Mouse (Mus musculus) stomach, embryonic 14.5 days (tissue): ENCODE measurements at regions not wholly inside any gene's neighbourhood (a gene's known extent, or its start where the extent isn't known, plus 50 kb on each side); places are given as distances from the start of the nearest gene placed in this dataset.

ENCODE experiments used
- ATAC-seq: fragments of 200-750 bp; cut with Nextera tagmentation; 2 replicates; pipeline ENCODE4 v1.8.0; 2017; ENCODE audit warnings: low read depth, moderate TSS enrichment; ENCODE audit not compliant: insufficient number of reproducible peaks, insufficient read depth, low FRiP score
- H3K27ac ChIP-seq: fragments of 300-500 bp; sonication (generic); 2 replicates; pipeline ENCODE4 v1.5.1; 2014; ENCODE audit warnings: mild to moderate bottlenecking, low read length, moderate library complexity, mixed read lengths
- H3K27me3 ChIP-seq: fragments of 300-500 bp; sonication (generic); 2 replicates; pipeline ENCODE4 v1.6.1; 2014; ENCODE audit warnings: low read length, control low read depth, mixed read lengths; ENCODE audit not compliant: control insufficient read depth, insufficient read depth
- H3K36me3 ChIP-seq: fragments of 300-500 bp; sonication (generic); 2 replicates; pipeline ENCODE4 v1.6.1; 2014; ENCODE audit warnings: mild to moderate bottlenecking, control low read depth, low read length, moderate library complexity, mixed read lengths; ENCODE audit not compliant: control insufficient read depth, insufficient read depth
- H3K4me1 ChIP-seq: fragments of 300-500 bp; sonication (generic); 2 replicates; pipeline ENCODE4 v1.6.1; 2014; ENCODE audit warnings: low read length, control low read depth, mixed read lengths; ENCODE audit not compliant: control insufficient read depth, insufficient read depth
- H3K4me2 ChIP-seq: fragments of 300-500 bp; sonication (generic); replicated peaks from 2 replicates; pipeline ENCODE4 v1.6.1; 2014; ENCODE audit warnings: low read depth, low read length, control low read depth
- H3K4me3 ChIP-seq: fragments of 300-500 bp; sonication (generic); 2 replicates; pipeline ENCODE4 v1.5.1; 2014; ENCODE audit warnings: low read depth, low read length, control low read depth
- H3K9ac ChIP-seq: fragments of 300-500 bp; sonication (generic); replicated peaks from 2 replicates; pipeline ENCODE4 v1.6.1; 2014; ENCODE audit warnings: low read depth, mild to moderate bottlenecking, control low read depth, low read length, moderate library complexity, mixed read lengths
- H3K9me3 ChIP-seq: fragments of 300-500 bp; sonication (generic); 2 replicates; pipeline ENCODE4 v1.6.1; 2016; ENCODE audit warnings: low read depth, low read length, control low read depth; ENCODE audit not compliant: control insufficient read depth
- WGBS: fragments of 180-500 bp; shearing (Covaris S2); extraction: QIAGEN DNeasy Blood & Tissue Kit; methylation state at CpG from one replicate; pipeline ENCODE4 v1.1.7; 2014; 5-methylcytosine and 5-hydroxymethylcytosine counted together

GRCm38 (mm10) chr13:28455016-28455415, 197.7 kb downstream of the Gm11361 start:
- no peaks in the 10 kb centered on the region for H3K36me3 ChIP-seq
- no peaks in the 10 kb centered on the region for H3K27me3 ChIP-seq
- no peaks in the 10 kb centered on the region for H3K4me1 ChIP-seq
- H3K4me2 ChIP-seq: no peak overlapping the region
- H3K27ac ChIP-seq: no peak overlapping the region
- no peak overlapping the region for H3K9ac ChIP-seq
- WGBS: 85% methylated on average over 10 of the region's 10 CpGs
- H3K9me3 ChIP-seq: no peaks in the 10 kb centered on the region
- H3K4me3 ChIP-seq: no peak overlapping the region
- ATAC-seq: no peak

GRCm38 (mm10) chr13:28450699-28451445, 193.5 kb downstream of the Gm11361 start:
- H3K9ac ChIP-seq: no peak overlapping the region
- H3K36me3 ChIP-seq: no peaks in the 10 kb centered on the region
- no peaks in the 10 kb centered on the region for H3K27me3 ChIP-seq
- ATAC-seq: no peak
- 79% methylated on average over 14 of the region's 14 CpGs for WGBS
- H3K4me3 ChIP-seq: no peak overlapping the region
- no peak overlapping the region for H3K4me2 ChIP-seq
- H3K4me1 ChIP-seq: no peaks in the 10 kb centered on the region
- H3K27ac ChIP-seq: no peak overlapping the region
- no peaks in the 10 kb centered on the region for H3K9me3 ChIP-seq

GRCm38 (mm10) chr13:28449026-28449425, 191.7 kb downstream of the Gm11361 start:
- 87% methylated on average over 1 of the region's 1 CpGs for WGBS
- no peaks in the 10 kb centered on the region for H3K27me3 ChIP-seq
- H3K4me1 ChIP-seq: no peaks in the 10 kb centered on the region
- no peak overlapping the region for H3K9ac ChIP-seq
- no peaks in the 10 kb centered on the region for H3K36me3 ChIP-seq
- no peak overlapping the region for H3K27ac ChIP-seq
- H3K9me3 ChIP-seq: no peaks in the 10 kb centered on the region
- H3K4me3 ChIP-seq: no peak overlapping the region
- no peak for ATAC-seq
- H3K4me2 ChIP-seq: no peak overlapping the region

- Histone ChIP-seq H3K27ac (no peak overlapping the region), H3K9me3 (peaks cover 2% of the 10 kb centered on the region; the same call in 1 of the 2 replicates), H3K9ac (no peak overlapping the region), H3K36me3 (no peaks in the 10 kb centered on the region), H3K4me3 (no peak overlapping the region), H3K4me1 (no peaks in the 10 kb centered on the region), H3K4me2 (no peak overlapping the region), H3K27me3 (no peaks in the 10 kb centered on the region)
- ATAC-seq: no peak
Measured at GRCm38 (mm10) chr13:28442250-28442649, 184.9 kb downstream of the Gm11361 start.

- WGBS: 67% methylated on average over 2 of the region's 2 CpGs
- no peak overlapping the region for H3K4me2 ChIP-seq
- H3K27me3 ChIP-seq: no peaks in the 10 kb centered on the region
- H3K4me1 ChIP-seq: no peaks in the 10 kb centered on the region
- ATAC-seq: no peak
- no peaks in the 10 kb centered on the region for H3K36me3 ChIP-seq
- no peak overlapping the region for H3K9ac ChIP-seq
- H3K9me3 ChIP-seq: no peaks in the 10 kb centered on the region
- H3K27ac ChIP-seq: no peak overlapping the region
- H3K4me3 ChIP-seq: no peak overlapping the region
Measured at GRCm38 (mm10) chr13:28433445-28433844, 176.1 kb downstream of the Gm11361 start.

- Histone ChIP-seq H3K27ac (no peak overlapping the region), H3K9me3 (no peaks in the 10 kb centered on the region), H3K36me3 (no peaks in the 10 kb centered on the region), H3K9ac (no peak overlapping the region), H3K4me3 (no peak overlapping the region), H3K4me2 (no peak overlapping the region), H3K27me3 (no peaks in the 10 kb centered on the region), H3K4me1 (no peaks in the 10 kb centered on the region)
- WGBS: 76% methylated on average over 2 of the region's 2 CpGs
- no peak for ATAC-seq
Measured at GRCm38 (mm10) chr13:28432017-28432416, 174.7 kb downstream of the Gm11361 start.

GRCm38 (mm10) chr13:28426085-28426484, 168.8 kb downstream of the Gm11361 start:
- Histone ChIP-seq H3K4me3 (no peak overlapping the region), H3K4me2 (no peak overlapping the region), H3K4me1 (peaks cover 8% of the 10 kb centered on the region; the same call in 1 of the 2 replicates), H3K36me3 (no peaks in the 10 kb centered on the region), H3K9ac (no peak overlapping the region), H3K9me3 (no peaks in the 10 kb centered on the region), H3K27me3 (no peaks in the 10 kb centered on the region), H3K27ac (no peak overlapping the region)
- 75% methylated on average over 4 of the region's 4 CpGs for WGBS
- no peak for ATAC-seq

- Histone ChIP-seq H3K27me3 (no peaks in the 10 kb centered on the region), H3K4me2 (no peak overlapping the region), H3K9me3 (no peaks in the 10 kb centered on the region), H3K4me1 (peaks cover 8% of the 10 kb centered on the region; the same call in 1 of the 2 replicates), H3K27ac (no peak overlapping the region), H3K4me3 (no peak overlapping the region), H3K36me3 (no peaks in the 10 kb centered on the region), H3K9ac (no peak overlapping the region)
- 66% methylated on average over 3 of the region's 3 CpGs for WGBS
- ATAC-seq: no peak
Measured at GRCm38 (mm10) chr13:28425116-28425515, 167.8 kb downstream of the Gm11361 start.
